Mouse (Mus musculus): Measurements from ENCODE around the gene Smim13. TPM values are rescaled to one million over a fixed set of nuclear protein-coding genes. Genes with fewer than 3 reads are reported as not detected.

The Smim13 gene
- polyA plus RNA-seq, 1 experiment from 2014 or later = 13.7 TPM

DNA sequence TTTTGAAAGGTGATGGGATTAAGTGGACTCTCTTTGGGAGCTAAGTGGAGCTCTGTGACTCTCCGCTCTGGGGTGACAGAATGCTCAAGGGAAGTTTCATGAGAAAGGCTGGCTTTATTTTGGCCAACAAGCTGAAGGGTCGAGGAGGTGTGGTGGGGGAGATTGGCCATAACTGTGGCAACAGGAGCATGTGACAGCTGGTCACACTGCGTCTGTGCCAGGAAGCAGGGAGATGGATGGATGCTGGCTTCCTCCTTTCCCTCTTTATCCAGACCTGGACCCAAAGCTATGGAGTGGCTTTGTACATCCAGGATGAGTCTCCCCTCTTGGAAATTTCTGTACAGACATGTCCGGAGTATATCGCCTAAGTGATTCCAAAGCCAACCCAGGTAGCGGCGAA lies 16.4 kb upstream of the Smim13 start:
- Histone ChIP-seq H3K9me3 (ENCODE audit: control insufficient read depth, low read length) (no peaks in the 10 kb centered on the region), H3K27ac (ENCODE audit: low read depth, low read length) (no peak overlapping the region), H3K27me3 (ENCODE audit: control insufficient read depth, insufficient read depth, low read length) (no peaks in the 10 kb centered on the region), H3K4me1 (ENCODE audit: control insufficient read depth, insufficient read depth, low read length) (no peaks in the 10 kb centered on the region), H3K4me2 (no peak overlapping the region), H3K4me3 (ENCODE audit: low read depth, low read length) (no peak overlapping the region), H3K36me3 (ENCODE audit: control insufficient read depth, insufficient read depth, low read length) (no peaks in the 10 kb centered on the region), H3K9ac (ENCODE audit: low read length) (no peak overlapping the region)
- no peak for DNase-seq (ENCODE audit: low spot score, missing footprints)
- ATAC-seq (ENCODE audit: low FRiP score) = no peak
- WGBS = 88% methylated on average over 7 of the region's 7 CpGs

DNA sequence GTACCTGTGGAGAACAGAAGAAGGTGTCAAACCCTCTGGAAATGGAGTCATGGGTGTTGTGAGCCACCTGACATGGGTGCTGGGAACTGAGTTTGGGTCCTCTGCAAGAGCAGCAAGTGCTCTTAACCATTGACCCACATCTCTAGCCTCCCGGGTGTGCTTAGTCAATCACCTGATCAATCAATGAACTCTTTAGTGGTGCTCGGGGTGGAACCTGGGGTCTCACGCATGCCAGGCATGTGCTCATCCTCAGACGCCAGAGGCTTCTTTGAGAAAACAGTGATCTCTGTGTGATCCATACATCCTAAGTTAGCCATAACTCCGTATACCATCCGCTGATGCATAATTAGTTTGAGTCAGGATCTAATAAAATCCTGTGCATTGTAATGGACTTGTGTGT lies 14.5 kb upstream of the Smim13 start:
- Histone ChIP-seq H3K27ac (ENCODE audit: low read depth, low read length) (no peak overlapping the region), H3K9ac (ENCODE audit: low read length) (no peak overlapping the region), H3K27me3 (ENCODE audit: control insufficient read depth, insufficient read depth, low read length) (no peaks in the 10 kb centered on the region), H3K4me1 (ENCODE audit: control insufficient read depth, insufficient read depth, low read length) (no peaks in the 10 kb centered on the region), H3K36me3 (ENCODE audit: control insufficient read depth, insufficient read depth, low read length) (no peaks in the 10 kb centered on the region), H3K9me3 (ENCODE audit: control insufficient read depth, low read length) (no peaks in the 10 kb centered on the region), H3K4me3 (ENCODE audit: low read depth, low read length) (no peak overlapping the region), H3K4me2 (no peak overlapping the region)
- 92% methylated on average over 6 of the region's 6 CpGs for WGBS
- DNase-seq (ENCODE audit: low spot score, missing footprints) (no peak), ATAC-seq (ENCODE audit: low FRiP score) (no peak)

DNA sequence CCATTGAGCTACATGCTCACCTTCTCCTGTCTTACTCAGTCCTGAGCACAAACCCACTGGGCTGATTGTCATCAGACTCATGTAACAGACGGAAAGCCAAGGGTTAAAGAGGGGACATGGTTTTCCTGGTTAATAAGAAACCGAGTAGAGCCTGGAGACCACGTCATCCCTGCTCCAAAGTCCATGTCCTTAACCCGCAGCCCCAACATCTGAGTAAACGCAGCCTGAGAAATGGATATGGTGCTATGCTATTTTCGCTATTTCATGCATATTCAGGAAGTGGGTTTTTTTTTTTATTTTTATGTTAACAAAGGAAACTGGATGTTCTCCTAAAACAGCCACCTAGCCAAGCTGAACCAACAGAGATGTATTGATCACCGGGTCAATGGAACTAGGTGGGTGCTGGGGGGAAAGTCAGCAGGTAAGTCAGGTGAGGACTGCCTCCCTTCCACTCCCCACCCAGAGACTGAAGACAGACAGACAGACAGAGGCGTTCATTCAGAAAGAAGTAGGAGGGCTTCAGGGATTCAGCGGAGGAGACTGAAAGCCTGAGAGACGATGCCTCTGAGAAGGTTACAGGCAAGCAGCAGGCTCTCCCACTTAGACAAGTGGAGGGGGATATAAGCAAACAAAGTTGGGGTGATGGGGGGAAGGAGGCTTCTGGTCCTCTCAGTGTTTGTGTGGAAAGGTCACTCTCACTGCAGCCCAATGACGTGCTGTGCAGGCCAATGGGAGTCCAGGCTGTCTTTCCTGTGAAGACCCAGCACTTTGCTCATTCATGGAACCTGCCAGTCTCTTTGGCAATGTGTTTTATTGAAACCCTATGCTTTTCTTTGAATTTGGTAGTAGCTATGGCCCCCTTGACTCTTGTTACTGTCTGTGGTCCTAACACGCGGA lies 13.6 kb upstream of the Smim13 start:
- Histone ChIP-seq H3K27me3 (ENCODE audit: control insufficient read depth, insufficient read depth, low read length) (no peaks in the 10 kb centered on the region), H3K4me1 (ENCODE audit: control insufficient read depth, insufficient read depth, low read length) (no peaks in the 10 kb centered on the region), H3K27ac (ENCODE audit: low read depth, low read length) (no peak overlapping the region), H3K36me3 (ENCODE audit: control insufficient read depth, insufficient read depth, low read length) (no peaks in the 10 kb centered on the region), H3K4me3 (ENCODE audit: low read depth, low read length) (no peak overlapping the region), H3K4me2 (no peak overlapping the region), H3K9ac (ENCODE audit: low read length) (no peak overlapping the region), H3K9me3 (ENCODE audit: control insufficient read depth, low read length) (no peaks in the 10 kb centered on the region)
- WGBS = 78% methylated on average over 13 of the region's 13 CpGs
- ATAC-seq (ENCODE audit: low FRiP score) (no peak), DNase-seq (ENCODE audit: low spot score, missing footprints) (no peak)

DNA sequence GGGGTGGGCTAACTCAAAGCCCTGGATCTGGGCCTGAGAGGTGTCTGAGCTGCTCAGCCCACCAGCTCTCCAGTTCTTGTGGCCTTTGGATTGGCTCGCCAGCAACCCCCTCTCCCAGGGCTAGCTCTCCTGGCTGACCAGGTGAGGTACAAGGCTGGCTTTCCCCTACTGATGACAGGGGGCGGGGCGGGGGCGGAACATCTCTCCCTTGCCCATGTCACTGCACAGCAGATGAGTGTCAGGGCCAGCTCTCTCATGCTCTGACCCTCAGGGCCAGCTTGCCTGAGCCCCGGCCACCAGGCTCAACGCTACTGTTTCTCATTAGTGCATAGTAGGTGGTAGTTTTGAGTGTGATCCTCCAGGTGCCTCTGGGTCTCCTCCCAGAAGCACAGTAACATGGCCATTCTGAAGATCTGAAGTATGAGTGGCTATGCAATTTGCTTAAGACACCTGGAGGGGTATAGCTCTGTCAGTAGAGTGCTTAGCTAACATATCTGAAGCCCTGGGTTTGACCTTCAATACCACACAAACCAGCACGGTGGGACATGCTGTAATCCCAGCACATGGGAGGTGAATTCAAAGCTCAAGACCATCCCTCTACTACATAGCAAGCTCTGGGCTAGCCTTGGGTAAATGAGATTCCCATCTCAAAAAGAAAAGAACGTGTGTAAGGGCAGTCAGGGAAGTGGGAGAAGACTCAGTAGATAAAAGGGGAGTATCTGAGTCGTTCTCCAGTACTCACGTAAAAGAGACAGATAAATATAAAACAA lies 11.4 kb upstream of the Smim13 start:
- H3K4me2 ChIP-seq = no peak overlapping the region
- no peaks in the 10 kb centered on the region for H3K4me1 ChIP-seq (ENCODE audit: control insufficient read depth, insufficient read depth, low read length)
- no peak overlapping the region for H3K4me3 ChIP-seq (ENCODE audit: low read depth, low read length)
- ATAC-seq (ENCODE audit: low FRiP score) = 0 out of 2 replicates have a peak, but pooled peaks have one; percentile 16
- no peaks in the 10 kb centered on the region for H3K36me3 ChIP-seq (ENCODE audit: control insufficient read depth, insufficient read depth, low read length)
- no peak for DNase-seq (ENCODE audit: low spot score, missing footprints)
- H3K27ac ChIP-seq (ENCODE audit: low read depth, low read length) = no peak overlapping the region
- 81% methylated on average over 10 of the region's 10 CpGs for WGBS
- no peaks in the 10 kb centered on the region for H3K27me3 ChIP-seq (ENCODE audit: control insufficient read depth, insufficient read depth, low read length)
- H3K9me3 ChIP-seq (ENCODE audit: control insufficient read depth, low read length) = no peaks in the 10 kb centered on the region
- H3K9ac ChIP-seq (ENCODE audit: low read length) = no peak overlapping the region

DNA sequence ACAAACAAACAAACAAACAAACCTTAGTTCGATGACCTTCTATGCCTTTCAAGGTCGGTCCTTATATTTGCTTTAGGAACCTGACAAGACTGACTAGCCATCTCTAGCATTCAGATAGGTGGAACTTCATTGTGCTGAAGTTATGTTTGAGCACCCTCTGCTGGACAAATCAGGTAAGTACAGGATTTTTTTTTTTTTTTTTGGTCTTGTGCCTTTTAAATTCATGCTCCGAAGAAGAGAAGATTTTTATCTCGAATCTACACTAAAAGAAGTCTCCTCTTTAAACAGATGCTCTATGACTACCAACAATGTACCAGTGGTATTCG lies 10.9 kb upstream of the Smim13 start:
- Histone ChIP-seq H3K4me3 (ENCODE audit: low read depth, low read length) (no peak overlapping the region), H3K9ac (ENCODE audit: low read length) (no peak overlapping the region), H3K4me1 (ENCODE audit: control insufficient read depth, insufficient read depth, low read length) (no peaks in the 10 kb centered on the region), H3K9me3 (ENCODE audit: control insufficient read depth, low read length) (no peaks in the 10 kb centered on the region), H3K36me3 (ENCODE audit: control insufficient read depth, insufficient read depth, low read length) (no peaks in the 10 kb centered on the region), H3K27ac (ENCODE audit: low read depth, low read length) (no peak overlapping the region), H3K27me3 (ENCODE audit: control insufficient read depth, insufficient read depth, low read length) (no peaks in the 10 kb centered on the region), H3K4me2 (no peak overlapping the region)
- peak; percentile 94 for DNase-seq (ENCODE audit: low spot score, missing footprints)
- ATAC-seq (ENCODE audit: low FRiP score) = no peak
- 16% methylated on average over 5 of the region's 5 CpGs for WGBS

DNA sequence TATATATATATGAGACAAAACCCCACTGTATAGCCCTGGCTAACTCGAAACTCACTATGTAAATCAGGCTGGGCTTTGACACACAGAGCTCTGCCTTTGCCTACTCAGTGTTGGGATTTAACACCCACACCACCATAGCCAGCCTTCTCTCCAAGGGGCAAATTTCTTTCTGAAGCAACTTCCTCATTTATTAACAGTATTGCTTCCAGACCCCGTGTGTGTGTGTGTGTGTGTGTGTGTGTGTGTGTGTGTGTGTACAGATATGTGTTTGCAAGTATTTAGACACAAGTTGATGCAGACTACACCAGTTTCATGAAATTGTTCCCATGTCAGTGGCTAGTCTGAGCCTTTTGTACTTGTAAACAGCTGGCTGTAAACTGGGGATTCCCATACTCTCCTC lies 8.1 kb upstream of the Smim13 start:
- DNase-seq (ENCODE audit: low spot score, missing footprints) = no peak
- Histone ChIP-seq H3K4me3 (ENCODE audit: low read depth, low read length) (no peak overlapping the region), H3K36me3 (ENCODE audit: control insufficient read depth, insufficient read depth, low read length) (no peaks in the 10 kb centered on the region), H3K27me3 (ENCODE audit: control insufficient read depth, insufficient read depth, low read length) (no peaks in the 10 kb centered on the region), H3K9ac (ENCODE audit: low read length) (no peak overlapping the region), H3K4me2 (no peak overlapping the region), H3K9me3 (ENCODE audit: control insufficient read depth, low read length) (no peaks in the 10 kb centered on the region), H3K4me1 (ENCODE audit: control insufficient read depth, insufficient read depth, low read length) (no peaks in the 10 kb centered on the region), H3K27ac (ENCODE audit: low read depth, low read length) (no peak overlapping the region)
- WGBS = 78% methylated on average over 2 of the region's 2 CpGs
- ATAC-seq (ENCODE audit: low FRiP score) = no peak

DNA sequence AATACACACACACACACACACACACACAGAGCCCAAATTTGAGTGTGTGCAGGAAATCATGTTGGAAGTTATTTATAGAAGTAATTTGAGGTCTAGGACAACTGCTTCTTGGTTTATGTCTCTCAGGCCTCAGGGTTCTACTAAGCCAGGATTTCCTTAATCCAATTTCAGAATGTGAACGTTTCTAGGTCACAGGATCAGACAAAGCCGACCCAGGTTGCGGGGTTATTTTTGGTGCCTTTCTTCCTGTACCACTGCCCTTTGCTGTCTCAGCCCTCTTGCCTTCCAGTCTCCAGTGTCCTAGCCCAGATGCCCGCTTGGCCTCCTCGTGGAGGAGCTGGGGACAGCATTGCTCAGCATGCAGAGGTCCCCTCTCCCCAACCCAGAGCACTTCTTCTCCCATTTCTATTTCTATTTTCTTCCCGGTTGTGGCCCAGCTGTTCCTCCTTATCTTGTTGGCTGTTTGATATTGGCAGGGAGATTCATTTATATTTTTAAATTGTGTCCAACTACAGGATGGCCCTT lies 5.3 kb upstream of the Smim13 start:
- no peaks in the 10 kb centered on the region for H3K27me3 ChIP-seq (ENCODE audit: control insufficient read depth, insufficient read depth, low read length)
- H3K4me2 ChIP-seq = no peak overlapping the region
- no peak overlapping the region for H3K27ac ChIP-seq (ENCODE audit: low read depth, low read length)
- H3K4me1 ChIP-seq (ENCODE audit: control insufficient read depth, insufficient read depth, low read length) = no peaks in the 10 kb centered on the region
- DNase-seq (ENCODE audit: low spot score, missing footprints) = no peak
- no peak overlapping the region for H3K4me3 ChIP-seq (ENCODE audit: low read depth, low read length)
- 61% methylated on average over 6 of the region's 6 CpGs for WGBS
- H3K9ac ChIP-seq (ENCODE audit: low read length) = no peak overlapping the region
- no peaks in the 10 kb centered on the region for H3K9me3 ChIP-seq (ENCODE audit: control insufficient read depth, low read length)
- ATAC-seq (ENCODE audit: low FRiP score) = no peak
- no peaks in the 10 kb centered on the region for H3K36me3 ChIP-seq (ENCODE audit: control insufficient read depth, insufficient read depth, low read length)

DNA sequence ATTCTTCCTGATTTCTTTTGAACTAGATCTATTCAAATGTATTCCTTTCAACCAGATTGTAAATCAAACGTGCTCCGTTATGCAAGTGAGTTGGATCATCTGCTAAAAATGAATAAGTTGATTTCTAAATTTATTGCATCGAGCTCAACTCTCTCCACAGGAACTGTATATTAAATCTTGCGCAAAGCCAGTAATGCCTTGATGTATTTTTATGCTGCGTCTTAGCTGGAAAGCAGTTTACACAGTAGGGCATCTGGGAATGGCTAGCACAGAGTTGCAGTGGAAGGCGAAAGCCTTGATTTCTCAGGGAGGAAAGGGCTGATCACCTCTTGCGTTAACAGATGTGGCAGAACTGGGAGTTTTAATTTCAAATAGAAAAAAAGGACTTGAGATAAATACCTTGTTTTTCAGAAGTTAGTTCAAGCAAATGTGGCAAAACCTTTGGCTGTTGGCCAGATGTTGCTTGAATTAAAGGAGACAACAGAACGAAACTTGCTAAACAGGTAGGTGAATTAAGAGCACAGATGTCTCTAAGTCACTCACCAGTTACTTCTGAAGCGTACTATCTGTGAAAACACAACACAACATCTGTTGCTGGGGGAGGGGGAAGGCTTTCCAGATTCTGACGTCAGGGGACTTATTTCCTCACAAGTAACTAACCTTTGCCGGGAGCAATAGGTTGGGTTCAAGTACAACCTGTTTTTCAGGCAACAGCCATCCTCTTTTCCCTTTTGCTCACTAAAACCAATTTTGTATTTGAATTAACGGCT lies 708 bp upstream of the Smim13 start:
- Histone ChIP-seq H3K9me3 (ENCODE audit: control insufficient read depth, low read length) (no peaks in the 10 kb centered on the region), H3K4me2 (peak overlapping the region; percentile 62), H3K9ac (ENCODE audit: low read length) (peak overlapping the region; percentile 63), H3K27me3 (ENCODE audit: control insufficient read depth, insufficient read depth, low read length) (no peaks in the 10 kb centered on the region), H3K36me3 (ENCODE audit: control insufficient read depth, insufficient read depth, low read length) (no peaks in the 10 kb centered on the region), H3K4me1 (ENCODE audit: control insufficient read depth, insufficient read depth, low read length) (no peaks in the 10 kb centered on the region; the same call in 1 of the 2 replicates), H3K27ac (ENCODE audit: low read depth, low read length) (peak overlapping the region; percentile 30; the same call in 1 of the 2 replicates), H3K4me3 (ENCODE audit: low read depth, low read length) (peak overlapping the region; percentile 67)
- ATAC-seq (ENCODE audit: low FRiP score) = peak; percentile 3; the same call in 1 of the 2 replicates
- WGBS = 50% methylated on average over 12 of the region's 12 CpGs
- DNase-seq (ENCODE audit: low spot score, missing footprints) = no peak

Measured in midbrain, embryonic 11.5 days (tissue).